In genomic region chr6:38910828-38911559, GRCm38 (mm10) we compare ENCODE assay signal across 8 mouse cellular contexts. TPM values are rescaled to one million over a fixed set of nuclear protein-coding genes. Genes with fewer than 3 reads are reported as not detected.
DNase-seq lines count a peak whose midpoint lies in the region; ATAC-seq and TF ChIP-seq lines count a peak whose summit lies in the region.

No protein-coding gene starts in this region.

- no peak overlapping the region for H3K4me3 ChIP-seq in MEL (ENCODE audit: control insufficient read depth in 1 of 2, insufficient read depth in 1 of 2, low read depth in 2 of 2, low read length in 2 of 2)
- H3K4me3 ChIP-seq in intestine, embryonic 16.5 days (ENCODE audit: low read length) = no peak overlapping the region
- H3K4me3 ChIP-seq in limb, embryonic 10.5 days = no peak overlapping the region

- no peak for TF ChIP-seq POLR2A in MEL (IDR thresholded peaks at IDR 0.05; ENCODE audit: control insufficient read depth in 1 of 2, insufficient read depth in 1 of 2, low read depth in 1 of 2, low read length in 2 of 2, poor library complexity in 1 of 2)

- 43% methylated on average over 3 of the region's 3 CpGs for WGBS in intestine, embryonic 16.5 days
- WGBS in limb, embryonic 10.5 days = 71% methylated on average over 3 of the region's 3 CpGs

- no peaks in the 10 kb centered on the region for H3K9me3 ChIP-seq in MEL (replicated peaks; ENCODE audit: insufficient read depth, low read length)
- no peaks in the 10 kb centered on the region for H3K9me3 ChIP-seq in intestine, embryonic 16.5 days (ENCODE audit: control insufficient read depth, low read length)
- H3K9me3 ChIP-seq in limb, embryonic 10.5 days (replicated peaks) = no peaks in the 10 kb centered on the region

- H3K27ac ChIP-seq in MEL (ENCODE audit: control insufficient read depth, low read depth, low read length) = peak overlapping the region; percentile 92
- peak overlapping the region; percentile 46 for H3K27ac ChIP-seq in intestine, embryonic 16.5 days (ENCODE audit: low read length)
- H3K27ac ChIP-seq in limb, embryonic 10.5 days = 0 out of 2 replicates have a peak overlapping the region, but pooled peaks have one; percentile 25

- TF ChIP-seq EP300 in MEL (IDR thresholded peaks at IDR 0.05; ENCODE audit: low read depth in 1 of 2, low read length in 2 of 2) = peak; percentile 100

- peak; percentile 72 to 96 (median 94) for TF ChIP-seq CTCF in MEL (IDR thresholded peaks at IDR 0.05 in 2 of 3, conservative IDR thresholded peaks at IDR 0.05 in 1 of 3; ENCODE audit: control insufficient read depth in 1 of 3, insufficient read depth in 1 of 3, low read depth in 2 of 3, low read length in 3 of 3, poor library complexity in 1 of 3, severe bottlenecking in 1 of 3)

- peaks cover 0 to 37% of the 10 kb centered on the region in 2 experiments; a peak in 2 of 4 replicates for H3K36me3 ChIP-seq in MEL (ENCODE audit: control insufficient read depth in 1 of 2, insufficient read depth in 2 of 2, low read length in 2 of 2)
- no peaks in the 10 kb centered on the region for H3K36me3 ChIP-seq in intestine, embryonic 16.5 days (ENCODE audit: control insufficient read depth, insufficient read depth, low read length)
- no peaks in the 10 kb centered on the region for H3K36me3 ChIP-seq in limb, embryonic 10.5 days

- peak; percentile 96 for TF ChIP-seq RAD21 in MEL (IDR thresholded peaks at IDR 0.05; ENCODE audit: low read depth, low read length)

- H3K79me2 ChIP-seq in MEL (ENCODE audit: control insufficient read depth, insufficient read depth, low read length, poor library complexity) = no peaks in the 10 kb centered on the region

- H3K4me1 ChIP-seq in MEL (ENCODE audit: control insufficient read depth in 1 of 2, insufficient read depth in 2 of 2, low read length in 2 of 2) = peaks cover 30 to 41% of the 10 kb centered on the region in 2 experiments
- peaks cover 20% of the 10 kb centered on the region for H3K4me1 ChIP-seq in intestine, embryonic 16.5 days (ENCODE audit: control insufficient read depth, insufficient read depth, low read length)
- no peaks in the 10 kb centered on the region for H3K4me1 ChIP-seq in limb, embryonic 10.5 days

- ATAC-seq in intestine, embryonic 16.5 days = peak; percentile 91
- ATAC-seq in monocyte, adult 5-6 weeks (replicated peaks; ENCODE audit: insufficient number of reproducible peaks, low FRiP score, low TSS enrichment, poor library complexity, severe bottlenecking) = peak; percentile 82

- H3K27me3 ChIP-seq in MEL (ENCODE audit: control insufficient read depth in 1 of 2, insufficient read depth in 2 of 2, low read length in 2 of 2) = no peaks in the 10 kb centered on the region
- H3K27me3 ChIP-seq in intestine, embryonic 16.5 days (replicated peaks; ENCODE audit: control insufficient read depth, insufficient read depth, low read length) = no peaks in the 10 kb centered on the region
- no peaks in the 10 kb centered on the region for H3K27me3 ChIP-seq in limb, embryonic 10.5 days (ENCODE audit: low read depth, poor library complexity, severe bottlenecking)

- DNase-seq in 416B (ENCODE audit: low read depth) (peak; percentile 88), MEL (ENCODE audit: low read depth, low spot score) (peak; percentile 96)
- peak; percentile 60 to 78 for DNase-seq in cerebellum, adult 18-20 months
- peak; percentile 59 for DNase-seq in gastrocnemius, postnatal 10 days
- DNase-seq in limb, embryonic 10.5 days (ENCODE audit: low spot score) = peak; percentile 71
- DNase-seq in thymus, postnatal 0 days (ENCODE audit: low spot score) = peak; percentile 79

- peak overlapping the region; percentile 38 for H3K9ac ChIP-seq in MEL (ENCODE audit: control insufficient read depth, low read depth, low read length, poor library complexity, severe bottlenecking)
- no peak overlapping the region for H3K9ac ChIP-seq in intestine, embryonic 16.5 days (ENCODE audit: low read depth, low read length)

- no peak overlapping the region for H3K4me2 ChIP-seq in intestine, embryonic 16.5 days (ENCODE audit: low read depth, low read length)

TF ChIP-seq in MEL, 35 proteins besides CTCF, POLR2A, EP300 and RAD21 (continues in another document):
- TF ChIP-seq USF2 (IDR thresholded peaks at IDR 0.05; ENCODE audit: borderline replicate concordance in 1 of 2, insufficient read depth in 1 of 2, low read depth in 1 of 2, low read length in 2 of 2) (no peak), HCFC1 (IDR thresholded peaks at IDR 0.05; ENCODE audit: low read depth, low read length) (peak; percentile 57; the same call in 1 of the 2 replicates), CHD2 (IDR thresholded peaks at IDR 0.05; ENCODE audit: low read length) (peak; percentile 76), NRF1 (IDR thresholded peaks at IDR 0.05; ENCODE audit: insufficient read depth, low read depth, low read length, poor library complexity, severe bottlenecking) (no peak), MAX (IDR thresholded peaks at IDR 0.05; ENCODE audit: low read length) (peak; percentile 87), MAZ (IDR thresholded peaks at IDR 0.05; ENCODE audit: low read depth, low read length) (peak; percentile 89), ETS1 (IDR thresholded peaks at IDR 0.05; ENCODE audit: low read depth, low read length) (peak; percentile 95), TAL1 (IDR thresholded peaks at IDR 0.05; ENCODE audit: low read length) (peak; percentile 98), KAT2A (conservative IDR thresholded peaks at IDR 0.05; ENCODE audit: low read depth, low read length) (no peak; the same call in 1 of the 2 replicates), GABPA (IDR thresholded peaks at IDR 0.05; ENCODE audit: low read depth, low read length) (no peak), ELF1 (IDR thresholded peaks at IDR 0.05; ENCODE audit: low read depth, low read length) (peak; percentile 60), ZNF384 (IDR thresholded peaks at IDR 0.05; ENCODE audit: low read depth, low read length) (peak; percentile 51; the same call in 1 of the 2 replicates), RCOR1 (IDR thresholded peaks at IDR 0.05; ENCODE audit: low read depth, low read length) (peak; percentile 96), USF1 (IDR thresholded peaks at IDR 0.05; ENCODE audit: low read depth, low read length) (no peak), NELFE (IDR thresholded peaks at IDR 0.05; ENCODE audit: low read depth, low read length) (no peak), TCF12 (IDR thresholded peaks at IDR 0.05; ENCODE audit: low read depth, low read length) (peak; percentile 100), JUND (IDR thresholded peaks at IDR 0.05; ENCODE audit: low read depth, low read length) (peak; percentile 69; the same call in 1 of the 2 replicates), TBP (IDR thresholded peaks at IDR 0.05; ENCODE audit: low read depth, low read length) (peak; percentile 22; the same call in 1 of the 2 replicates), MAFK (IDR thresholded peaks at IDR 0.05; ENCODE audit: borderline replicate concordance, low read depth, low read length) (peak; percentile 76; the same call in 1 of the 2 replicates), GATA1 (IDR thresholded peaks at IDR 0.05; ENCODE audit: low read depth, low read length) (peak; percentile 100), MYB (IDR thresholded peaks at IDR 0.05; ENCODE audit: low read depth, low read length) (peak; percentile 56; the same call in 1 of the 2 replicates), POLR2AphosphoS5 (IDR thresholded peaks at IDR 0.05; ENCODE audit: borderline replicate concordance, low read depth, low read length) (no peak), E2F4 (IDR thresholded peaks at IDR 0.05; ENCODE audit: borderline replicate concordance, low read depth, low read length) (no peak), SMC3 (IDR thresholded peaks at IDR 0.05; ENCODE audit: low read depth, low read length) (peak; percentile 94), MXI1 (IDR thresholded peaks at IDR 0.05; ENCODE audit: low read depth, low read length) (peak; percentile 89), ZC3H11A (IDR thresholded peaks at IDR 0.05; ENCODE audit: low read depth, low read length) (peak; percentile 96), BHLHE40 (IDR thresholded peaks at IDR 0.05; ENCODE audit: borderline replicate concordance, low read depth, low read length) (peak; percentile 85; the same call in 1 of the 2 replicates), POLR2AphosphoS2 (IDR thresholded peaks at IDR 0.05; ENCODE audit: low read length) (peak; percentile 69), MYC (IDR thresholded peaks at IDR 0.05; ENCODE audit: low read depth, low read length) (peak; percentile 85), ZMIZ1 (IDR thresholded peaks at IDR 0.05; ENCODE audit: low read depth, low read length) (peak; percentile 87), UBTF (IDR thresholded peaks at IDR 0.05; ENCODE audit: borderline replicate concordance, insufficient read depth, low read depth, low read length) (no peak), CHD1 (IDR thresholded peaks at IDR 0.05; ENCODE audit: low read depth, low read length) (no peak), SIN3A (IDR thresholded peaks at IDR 0.05; ENCODE audit: low read length) (peak; percentile 93), ZKSCAN1 (IDR thresholded peaks at IDR 0.05; ENCODE audit: low read depth, low read length) (no peak)

RNA-seq across cellular contexts. Expression of gene Hipk2, which starts 35.0 kb away (rescaled TPM):
- total RNA-seq in MEL (2012; rRNA removed) = 3.9 and 4.3 TPM in 2 replicates
- 10 to 100 TPM; 14.1 to 85.1 TPM for polyA plus RNA-seq in MEL (2012; ENCODE audit: insufficient read depth in 1 of 2, insufficient read length in 2 of 2, low read depth in 1 of 2, low replicate concordance in 2 of 2, missing spikeins in 1 of 2)
- total RNA-seq in gastrocnemius, postnatal 10 days (2021) = 10 to 100 TPM; 45.1 to 46.0 TPM
- polyA plus RNA-seq in intestine, embryonic 16.5 days (2015; fragmentation: Nextera tagmentation; extraction: Ambion mirVana) = 16.2 and 18.7 TPM in 2 replicates
- 20.6 and 21.8 TPM in 2 replicates for polyA plus RNA-seq in limb, embryonic 10.5 days (2016; fragmentation: Nextera tagmentation; extraction: Ambion mirVana)
- total RNA-seq in monocyte, adult 5-6 weeks (2017) = 12.4 to 19.1 TPM (median 13.0 TPM) in 3 replicates
- 3.1 and 7.1 TPM in 2 replicates for polyA plus RNA-seq in thymus, postnatal 0 days (2015; fragmentation: Nextera tagmentation; extraction: Ambion mirVana)

RNA-seq across cellular contexts. Expression of gene Tbxas1, which starts 35.8 kb away (rescaled TPM):
- total RNA-seq in MEL (2012; rRNA removed) = 0.54 and 0.65 TPM in 2 replicates
- polyA plus RNA-seq in MEL (2012; ENCODE audit: insufficient read depth in 1 of 2, insufficient read length in 2 of 2, low read depth in 1 of 2, low replicate concordance in 2 of 2, missing spikeins in 1 of 2) = 1 to 10 TPM in 1 of 2 experiments, not detected in 1; 2.7 TPM
- 1 to 10 TPM in 1 of 2 experiments, under 1 TPM in 1; 0.92 to 1.9 TPM for total RNA-seq in gastrocnemius, postnatal 10 days (2021)
- 4.3 and 4.8 TPM in 2 replicates for polyA plus RNA-seq in intestine, embryonic 16.5 days (2015; fragmentation: Nextera tagmentation; extraction: Ambion mirVana)
- 1.1 TPM in 2 replicates for polyA plus RNA-seq in limb, embryonic 10.5 days (2016; fragmentation: Nextera tagmentation; extraction: Ambion mirVana)
- 10.7 to 19.2 TPM (median 18.1 TPM) in 3 replicates for total RNA-seq in monocyte, adult 5-6 weeks (2017)
- polyA plus RNA-seq in thymus, postnatal 0 days (2015; fragmentation: Nextera tagmentation; extraction: Ambion mirVana) = 2.0 and 2.5 TPM in 2 replicates

Comparison
In these comparisons a context has a peak if more than half of its experiments do, and no peak if none do; other contexts are left out.
1. H3K27ac ChIP-seq: peak in every context shown above with its lines; median percentile 92 in MEL; 46 in intestine, embryonic 16.5 days; 25 in limb, embryonic 10.5 days.